Mouse (Mus musculus): Measurements from ENCODE around the gene Cfap97d2.

DNA sequence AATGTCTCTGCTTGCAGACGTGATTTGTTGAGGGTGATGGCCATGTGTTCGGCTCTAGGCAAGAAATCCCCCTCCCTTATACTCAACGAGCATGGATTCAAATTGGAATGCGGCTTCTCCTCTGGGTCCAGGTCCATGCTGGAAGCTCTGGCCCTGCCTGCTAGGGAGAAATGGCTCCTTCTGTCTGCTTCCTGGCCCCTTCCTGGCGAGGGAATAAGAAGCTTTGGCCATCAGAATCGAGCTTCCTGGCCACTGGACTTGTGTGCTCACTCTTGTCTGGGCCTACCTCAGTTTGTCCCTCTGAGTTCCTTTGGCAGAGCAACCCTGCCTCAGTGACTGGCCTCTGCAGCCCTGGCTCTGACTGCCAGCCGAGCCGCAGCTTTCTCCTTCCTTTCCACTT, 8.5 kb upstream of the Cfap97d2 start:
- TF ChIP-seq CTCF (IDR thresholded peaks at IDR 0.05; ENCODE audit: low read depth, low read length) = no peak
- no peak for TF ChIP-seq GATA1 (IDR thresholded peaks at IDR 0.05; ENCODE audit: borderline replicate concordance, low read length)
- TF ChIP-seq TAL1 (conservative IDR thresholded peaks at IDR 0.05; ENCODE audit: low read depth, low read length) = no peak
- TF ChIP-seq POLR2AphosphoS5 (IDR thresholded peaks at IDR 0.05; ENCODE audit: insufficient replicate concordance, low read depth, low read length) = no peak
- no peak for TF ChIP-seq GATA2 (IDR thresholded peaks at IDR 0.05; ENCODE audit: borderline replicate concordance, low read depth, low read length)

Data from G1E (cell line).